Mouse (Mus musculus) spleen, adult 2 months (tissue): ENCODE results near the gene Neurl4.

Source experiments
- CTCF ChIP-seq: fragments of 200-500 bp; IDR thresholded peaks from 2 replicates; pipeline ENCODE4 v1.5.1; 2011; ENCODE audit warnings: mild to moderate bottlenecking, inconsistent platforms; ENCODE audit not compliant: insufficient read depth, insufficient read length, insufficient replicate concordance; ENCODE audit errors: extremely low read depth
- POLR2A ChIP-seq: fragments of 200-500 bp; IDR thresholded peaks from 2 replicates; pipeline ENCODE4 v1.6.1; 2011; ENCODE audit warnings: low read depth, low read length, inconsistent platforms

DNA sequence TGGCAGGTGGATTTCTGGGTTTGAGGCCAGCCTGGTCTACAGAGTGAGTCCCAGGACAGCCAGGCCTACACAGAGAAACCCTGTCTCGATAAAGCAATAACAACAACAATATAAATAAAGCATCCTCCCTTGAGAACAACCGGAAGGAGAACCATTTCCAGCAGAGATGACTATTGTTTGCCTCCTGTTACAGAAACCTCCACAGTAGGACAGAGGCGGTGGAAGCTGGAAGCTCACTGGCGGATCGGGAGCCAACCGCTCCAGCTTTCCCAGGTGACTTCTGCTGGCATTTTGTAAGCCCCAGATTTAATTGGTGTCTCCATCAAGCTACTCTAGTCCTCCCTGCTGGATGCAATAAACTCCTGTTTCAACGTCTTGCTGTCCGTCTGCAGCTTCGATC, 35.3 kb upstream of the Neurl4 start:
- no peak for TF ChIP-seq POLR2A
- TF ChIP-seq CTCF, result no peak
